ENCODE assay signal across 8 mouse cellular contexts in genomic region chr19:46500581-46501341, GRCm38 (mm10). TPM values are rescaled to one million over a fixed set of nuclear protein-coding genes. Genes with fewer than 3 reads are reported as not detected.
A peak's percentile ranks its signal among the peaks of the same experiment; 100 is the strongest.
DNase-seq lines count a peak whose midpoint lies in the region; ATAC-seq and TF ChIP-seq lines count a peak whose summit lies in the region.

No protein-coding gene starts in this region.

- peak overlapping the region; percentile 93 for H3K9ac ChIP-seq in lung, embryonic 14.5 days
- peak overlapping the region; percentile 95 for H3K9ac ChIP-seq in embryonic facial prominence, embryonic 13.5 days
- H3K9ac ChIP-seq in liver, embryonic 15.5 days: peak overlapping the region; percentile 91
- H3K9ac ChIP-seq in stomach, embryonic 16.5 days (ENCODE audit: low read length): peak overlapping the region; percentile 99

- ATAC-seq in lung, embryonic 14.5 days (ENCODE audit: insufficient read depth): peak; percentile 16
- no peak for ATAC-seq in embryonic facial prominence, embryonic 13.5 days (ENCODE audit: insufficient number of reproducible peaks, insufficient read depth, low FRiP score, low TSS enrichment, low read depth)
- ATAC-seq in liver, embryonic 15.5 days (ENCODE audit: insufficient read depth): no peak
- ATAC-seq in stomach, embryonic 16.5 days (ENCODE audit: insufficient read depth, low FRiP score): peak; percentile 3

- peak overlapping the region; percentile 96 for H3K4me3 ChIP-seq in lung, embryonic 14.5 days (ENCODE audit: low read depth, low read length)
- H3K4me3 ChIP-seq in embryonic facial prominence, embryonic 13.5 days: peak overlapping the region; percentile 89
- H3K4me3 ChIP-seq in hindbrain, embryonic 10.5 days: peak overlapping the region; percentile 99
- H3K4me3 ChIP-seq in liver, embryonic 15.5 days (replicated peaks): peak overlapping the region; percentile 85
- peak overlapping the region; percentile 94 for H3K4me3 ChIP-seq in stomach, embryonic 16.5 days (replicated peaks; ENCODE audit: low read length)

- H3K4me1 ChIP-seq in lung, embryonic 14.5 days (ENCODE audit: insufficient read depth): peaks cover 5% of the 10 kb centered on the region
- H3K4me1 ChIP-seq in embryonic facial prominence, embryonic 13.5 days: peaks cover 31% of the 10 kb centered on the region
- peaks cover 42% of the 10 kb centered on the region for H3K4me1 ChIP-seq in hindbrain, embryonic 10.5 days (replicated peaks)
- H3K4me1 ChIP-seq in liver, embryonic 15.5 days (replicated peaks): peaks cover 58% of the 10 kb centered on the region
- H3K4me1 ChIP-seq in stomach, embryonic 16.5 days (ENCODE audit: control insufficient read depth, insufficient read depth, low read length): peaks cover 14% of the 10 kb centered on the region

- no peaks in the 10 kb centered on the region for H3K27me3 ChIP-seq in lung, embryonic 14.5 days (ENCODE audit: insufficient read depth, low read length)
- no peaks in the 10 kb centered on the region for H3K27me3 ChIP-seq in embryonic facial prominence, embryonic 13.5 days
- H3K27me3 ChIP-seq in hindbrain, embryonic 10.5 days (ENCODE audit: insufficient read depth, poor library complexity, severe bottlenecking): no peaks in the 10 kb centered on the region
- H3K27me3 ChIP-seq in liver, embryonic 15.5 days: no peaks in the 10 kb centered on the region
- H3K27me3 ChIP-seq in stomach, embryonic 16.5 days (ENCODE audit: control insufficient read depth, insufficient read depth, low read length): no peaks in the 10 kb centered on the region

- H3K36me3 ChIP-seq in lung, embryonic 14.5 days (ENCODE audit: insufficient read depth): peaks cover 18% of the 10 kb centered on the region
- peaks cover 9% of the 10 kb centered on the region for H3K36me3 ChIP-seq in embryonic facial prominence, embryonic 13.5 days
- H3K36me3 ChIP-seq in hindbrain, embryonic 10.5 days: peaks cover 22% of the 10 kb centered on the region
- peaks cover 11% of the 10 kb centered on the region; the same call in 1 of the 2 replicates for H3K36me3 ChIP-seq in liver, embryonic 15.5 days (replicated peaks)
- H3K36me3 ChIP-seq in stomach, embryonic 16.5 days (ENCODE audit: control insufficient read depth, insufficient read depth, low read length): no peaks in the 10 kb centered on the region

- DNase-seq in lung, embryonic 14.5 days: peak; percentile 79
- DNase-seq in lung, postnatal 25 days (ENCODE audit: low spot score): no peak
- peak; percentile 76 for DNase-seq in adrenal gland, postnatal 14 days
- no peak for DNase-seq in hindbrain, embryonic 10.5 days (ENCODE audit: low spot score)
- no peak for DNase-seq in Muller cell, postnatal 12 days (ENCODE audit: inconsistent ontology term)

- no peak for TF ChIP-seq CTCF in lung, embryonic 14.5 days (IDR thresholded peaks at IDR 0.05; ENCODE audit: low read depth)

- peak overlapping the region; percentile 100 for H3K27ac ChIP-seq in lung, embryonic 14.5 days (ENCODE audit: low read depth)
- peak overlapping the region; percentile 99 for H3K27ac ChIP-seq in embryonic facial prominence, embryonic 13.5 days
- H3K27ac ChIP-seq in hindbrain, embryonic 10.5 days: peak overlapping the region; percentile 98
- peak overlapping the region; percentile 97 for H3K27ac ChIP-seq in liver, embryonic 15.5 days (replicated peaks)
- H3K27ac ChIP-seq in stomach, embryonic 16.5 days (ENCODE audit: low read length): peak overlapping the region; percentile 100

- H3K9me3 ChIP-seq in lung, embryonic 14.5 days (ENCODE audit: low read depth, low read length): no peaks in the 10 kb centered on the region
- no peaks in the 10 kb centered on the region for H3K9me3 ChIP-seq in embryonic facial prominence, embryonic 13.5 days
- no peaks in the 10 kb centered on the region for H3K9me3 ChIP-seq in hindbrain, embryonic 10.5 days
- H3K9me3 ChIP-seq in liver, embryonic 15.5 days (replicated peaks): no peaks in the 10 kb centered on the region
- H3K9me3 ChIP-seq in stomach, embryonic 16.5 days (replicated peaks; ENCODE audit: control insufficient read depth, low read length): no peaks in the 10 kb centered on the region

- peak overlapping the region; percentile 94 for H3K4me2 ChIP-seq in lung, embryonic 14.5 days
- peak overlapping the region; percentile 98 for H3K4me2 ChIP-seq in embryonic facial prominence, embryonic 13.5 days
- H3K4me2 ChIP-seq in liver, embryonic 15.5 days: peak overlapping the region; percentile 99
- H3K4me2 ChIP-seq in stomach, embryonic 16.5 days (ENCODE audit: low read depth, low read length): peak overlapping the region; percentile 93

- under 1% methylated on average over 47 of the region's 50 CpGs for WGBS in lung, embryonic 14.5 days
- WGBS in embryonic facial prominence, embryonic 13.5 days: under 1% methylated on average over 41 of the region's 50 CpGs
- under 1% methylated on average over 44 of the region's 50 CpGs for WGBS in hindbrain, embryonic 10.5 days
- WGBS in liver, embryonic 15.5 days (ENCODE audit: insufficient replicate concordance): 1% methylated on average over 49 of the region's 50 CpGs
- under 1% methylated on average over 47 of the region's 50 CpGs for WGBS in stomach, embryonic 16.5 days

RNA-seq across cellular contexts. Expression of gene Trim8, which starts 0.7 kb away (rescaled TPM):
- 28.3 and 31.0 TPM in 2 replicates for polyA plus RNA-seq in lung, embryonic 14.5 days (2014; fragmentation: Nextera tagmentation; extraction: Ambion mirVana)
- total RNA-seq in adrenal gland, postnatal 14 days (2021): 39.3 and 44.9 TPM in 2 replicates
- polyA plus RNA-seq in embryonic facial prominence, embryonic 13.5 days (2015; fragmentation: Nextera tagmentation; extraction: Ambion mirVana): 16.7 and 17.6 TPM in 2 replicates
- 26.5 and 30.0 TPM in 2 replicates for polyA plus RNA-seq in hindbrain, embryonic 10.5 days (2016; fragmentation: Nextera tagmentation; extraction: Ambion mirVana)
- polyA plus RNA-seq in liver, embryonic 15.5 days (2015; fragmentation: Nextera tagmentation; extraction: Ambion mirVana): 8.8 and 10.9 TPM in 2 replicates
- polyA plus RNA-seq in stomach, embryonic 16.5 days (2015; fragmentation: Nextera tagmentation; extraction: Ambion mirVana): 11.8 and 16.2 TPM in 2 replicates

Comparison
In these comparisons a context has a peak if more than half of its experiments do, and no peak if none do; other contexts are left out.
1. DNase-seq: peak in lung, embryonic 14.5 days (single experiment) and adrenal gland, postnatal 14 days (single experiment); none in lung, postnatal 25 days (single experiment), hindbrain, embryonic 10.5 days (single experiment) and Muller cell, postnatal 12 days (single experiment).
2. ATAC-seq: peak in lung, embryonic 14.5 days (single experiment) and stomach, embryonic 16.5 days (single experiment); none in embryonic facial prominence, embryonic 13.5 days (single experiment) and liver, embryonic 15.5 days (single experiment).
3. Peak in every context shown above with its lines, with median percentiles within 50 percentile points of each other: H3K27ac ChIP-seq, H3K4me2 ChIP-seq, H3K4me3 ChIP-seq and H3K9ac ChIP-seq.